Mouse (Mus musculus): ENCODE data around the gene Myadml2. TPM values are rescaled to one million over a fixed set of nuclear protein-coding genes. Genes with fewer than 3 reads are reported as not detected.

Gene Myadml2
- polyA plus RNA-seq, 1 experiment: 5.6 TPM

GRCm38 (mm10) chr11:120662759-120663158, 14.8 kb upstream of the Myadml2 start:
- no peak for DNase-seq (ENCODE audit: extremely low spot score in 1 of 2, low spot score in 1 of 2)

DNA sequence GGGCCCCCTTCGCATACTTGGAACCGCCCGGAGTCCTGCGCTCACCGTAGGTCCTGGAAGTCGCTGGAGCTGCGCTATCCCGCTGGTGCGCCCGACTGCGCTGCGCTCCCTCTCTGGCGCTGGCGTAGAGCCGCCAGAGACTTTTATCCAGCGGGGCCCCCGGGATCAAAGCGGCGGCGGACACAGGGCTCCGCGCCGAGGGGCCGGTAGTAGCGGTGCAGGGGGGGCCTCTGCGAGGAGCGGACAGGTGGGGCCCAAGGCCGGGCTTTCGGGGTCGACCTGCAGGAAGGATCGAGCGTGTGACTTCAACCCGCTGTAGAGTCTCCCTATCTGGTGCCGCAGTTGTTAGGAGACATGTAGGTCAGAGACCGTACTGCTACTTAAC, 13.1 kb upstream of the Myadml2 start, which contains the start of gene Notum:
Gene Notum (minus strand): TSS at position 100 of the 385 bp plus-strand sequence.
- DNase-seq (ENCODE audit: extremely low spot score in 1 of 2, low spot score in 1 of 2): no peak

DNA sequence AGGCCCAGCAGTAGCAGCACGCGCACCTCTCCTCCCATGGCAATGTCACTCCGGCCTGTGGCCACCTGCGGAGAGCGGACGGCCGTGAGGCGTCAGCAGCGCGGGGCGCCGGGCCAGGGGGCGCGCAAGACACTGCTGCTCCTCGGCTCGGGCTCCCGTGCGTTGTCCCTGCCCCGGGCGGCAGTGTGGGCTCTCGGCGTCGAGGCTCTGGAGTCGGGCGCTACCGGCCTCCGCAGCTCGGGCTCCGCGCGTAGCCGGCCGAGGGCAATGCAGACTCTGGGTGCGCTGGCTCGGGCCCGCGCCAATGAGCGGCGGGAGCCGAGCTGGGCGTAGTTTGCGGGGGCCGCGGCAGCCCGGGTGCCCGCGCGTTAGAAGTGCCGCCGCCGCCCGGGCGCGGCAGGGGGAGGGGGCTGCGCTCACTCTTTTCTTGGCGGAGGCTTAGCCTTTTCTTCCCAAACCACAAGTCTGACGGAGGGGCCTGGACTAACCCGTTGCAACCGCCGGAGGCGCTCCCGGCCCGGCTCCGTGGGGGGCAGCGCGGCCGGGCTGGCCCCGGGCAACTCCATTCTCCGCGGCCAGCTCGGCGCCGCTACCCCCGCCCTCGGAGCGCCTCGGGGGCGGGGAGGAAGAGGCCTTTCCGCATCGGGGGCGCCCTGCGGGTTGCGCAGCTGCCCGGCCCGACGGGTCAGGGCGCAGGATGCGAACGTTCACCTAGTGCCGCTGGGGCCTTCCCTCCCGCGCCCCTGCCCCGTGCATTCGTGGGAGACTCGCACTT, 12.5 kb upstream of the Myadml2 start:
- DNase-seq (ENCODE audit: extremely low spot score in 1 of 2, low spot score in 1 of 2): no peak

GRCm38 (mm10) chr11:120659509-120660300, 11.7 kb upstream of the Myadml2 start:
- no peak for DNase-seq (ENCODE audit: extremely low spot score in 1 of 2, low spot score in 1 of 2)

DNA sequence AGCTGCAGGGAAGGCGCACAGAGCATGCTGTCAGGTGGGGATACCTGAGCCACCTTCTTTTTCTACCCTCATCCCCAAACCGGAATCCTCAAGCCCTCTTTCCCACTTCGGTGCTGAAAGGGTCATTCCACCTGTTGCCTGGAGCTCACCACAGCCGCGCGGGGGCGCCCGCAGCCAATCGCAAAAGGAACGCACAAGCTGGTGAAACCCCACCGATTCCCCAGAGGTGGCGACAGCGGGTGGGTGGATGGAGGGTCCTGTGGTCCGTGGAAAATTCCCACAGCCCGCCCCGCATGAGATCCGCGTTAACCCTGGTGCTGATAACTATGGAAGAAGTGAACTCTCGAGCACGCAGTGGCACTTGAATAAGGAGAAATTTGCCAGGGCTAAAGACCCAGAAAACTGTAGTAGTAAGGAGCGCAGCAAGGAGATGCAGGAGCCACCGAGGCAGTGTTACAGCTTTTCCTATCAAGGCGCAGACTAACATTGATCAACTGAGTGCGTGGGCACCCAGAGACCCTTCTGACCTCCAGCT, 11.0 kb upstream of the Myadml2 start:
- DNase-seq (ENCODE audit: extremely low spot score in 1 of 2, low spot score in 1 of 2): peak; percentile 33 to 79

DNA sequence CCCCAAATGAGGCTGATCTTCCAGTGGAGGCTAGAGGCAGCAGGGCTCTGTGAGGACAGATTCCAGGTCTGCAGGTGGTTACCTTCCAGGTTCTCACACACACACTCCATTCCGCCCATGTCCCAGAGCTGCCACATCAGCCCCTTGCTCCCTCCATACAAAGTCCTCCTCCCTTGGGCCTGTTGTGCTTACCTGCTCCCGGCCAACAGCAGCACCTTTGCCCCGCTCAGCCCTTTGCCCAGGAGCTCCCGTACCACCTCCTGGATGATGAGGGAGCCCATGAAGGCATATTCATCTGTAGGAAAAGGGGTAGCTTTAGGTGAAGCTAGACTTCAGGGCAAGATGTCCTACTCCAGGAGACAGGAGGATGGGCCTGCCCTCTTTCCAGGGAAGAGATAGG, 9.3 kb upstream of the Myadml2 start:
- DNase-seq (ENCODE audit: extremely low spot score in 1 of 2, low spot score in 1 of 2): no peak

GRCm38 (mm10) chr11:120654741-120655140, 6.8 kb upstream of the Myadml2 start:
- no peak for DNase-seq (ENCODE audit: extremely low spot score in 1 of 2, low spot score in 1 of 2)

DNA sequence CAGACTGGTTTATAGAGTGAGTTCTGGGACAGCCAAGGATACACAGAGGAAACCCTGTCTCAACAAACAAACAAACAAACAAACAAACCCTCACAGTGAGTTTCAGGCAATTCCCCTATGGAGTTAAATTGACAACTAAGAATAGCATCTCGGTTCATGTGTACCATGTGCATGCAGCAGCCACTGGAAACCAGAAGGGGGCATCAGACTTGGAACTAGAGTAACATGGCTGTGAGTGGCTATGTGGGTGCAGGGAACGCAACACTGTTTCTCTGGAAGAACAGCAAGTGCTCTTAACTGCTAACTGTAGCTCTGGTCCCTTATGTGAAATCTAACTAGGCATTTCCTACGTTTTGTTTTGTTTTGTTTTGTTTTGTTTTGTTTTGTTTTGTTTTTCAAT, 3.9 kb upstream of the Myadml2 start:
- DNase-seq (ENCODE audit: extremely low spot score in 1 of 2, low spot score in 1 of 2): no peak

DNA sequence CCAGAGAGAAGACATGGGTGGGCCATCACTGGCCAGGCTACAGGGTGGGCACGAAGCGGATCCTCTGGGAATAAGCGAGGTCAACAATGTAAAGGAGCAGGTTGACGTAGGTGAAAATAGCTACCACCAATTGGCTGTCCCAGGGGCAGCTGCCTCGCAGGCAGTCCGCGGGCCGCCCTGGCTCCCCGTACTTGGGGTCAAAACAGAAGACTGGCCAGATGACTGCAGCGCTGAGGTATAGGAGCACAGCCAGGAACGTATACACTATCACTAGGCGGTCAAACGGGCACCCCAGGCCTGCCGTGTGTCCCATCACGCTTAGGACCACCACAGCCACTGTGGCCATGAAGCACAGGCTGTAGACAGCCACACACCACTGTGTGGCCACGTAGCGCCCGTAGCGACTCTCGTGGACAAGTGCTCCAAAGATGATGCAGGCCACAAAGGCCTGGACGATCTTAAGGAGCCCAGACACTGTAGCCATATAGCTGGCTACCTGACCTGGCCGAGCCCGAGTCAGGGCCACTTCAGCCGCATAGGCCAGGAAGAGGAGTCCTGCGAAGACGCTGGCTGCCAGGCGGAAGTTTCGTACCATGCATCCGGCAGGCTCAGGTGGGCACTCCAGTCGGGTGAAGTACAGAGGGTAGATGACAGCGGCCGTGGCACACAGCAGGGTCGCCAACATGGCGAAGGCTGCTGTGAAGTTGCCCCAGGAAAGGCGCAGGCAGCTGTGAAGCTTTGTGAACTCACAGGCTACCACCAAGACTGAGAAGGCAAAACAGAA, 719 bp downstream of the Myadml2 start:
- DNase-seq (ENCODE audit: extremely low spot score in 1 of 2, low spot score in 1 of 2): no peak

DNA sequence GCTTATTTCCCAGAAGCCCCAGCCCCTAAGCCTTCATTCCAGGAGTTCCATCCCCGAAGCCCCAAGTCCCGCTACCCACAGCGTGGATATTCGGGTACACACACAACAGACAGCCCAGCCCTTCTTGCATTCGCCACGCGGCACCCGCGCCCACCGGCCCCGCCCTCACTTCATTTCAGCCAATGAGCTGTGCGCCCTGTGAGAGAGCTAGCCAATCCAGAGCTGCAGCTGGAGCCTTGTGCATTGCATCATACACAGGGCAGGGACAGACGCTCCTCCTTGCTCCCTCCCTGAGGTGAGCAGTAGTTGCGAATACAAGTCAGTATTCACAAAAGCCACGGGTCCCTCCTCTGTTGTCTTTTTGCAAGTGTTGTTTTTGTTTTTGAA, 4.4 kb downstream of the Myadml2 start, which contains the start of gene Pycr1:
Gene Pycr1 (minus strand): TSS at position 169 of the 387 bp plus-strand sequence.
- DNase-seq (ENCODE audit: extremely low spot score in 1 of 2, low spot score in 1 of 2): peak; percentile 89 to 96

DNA sequence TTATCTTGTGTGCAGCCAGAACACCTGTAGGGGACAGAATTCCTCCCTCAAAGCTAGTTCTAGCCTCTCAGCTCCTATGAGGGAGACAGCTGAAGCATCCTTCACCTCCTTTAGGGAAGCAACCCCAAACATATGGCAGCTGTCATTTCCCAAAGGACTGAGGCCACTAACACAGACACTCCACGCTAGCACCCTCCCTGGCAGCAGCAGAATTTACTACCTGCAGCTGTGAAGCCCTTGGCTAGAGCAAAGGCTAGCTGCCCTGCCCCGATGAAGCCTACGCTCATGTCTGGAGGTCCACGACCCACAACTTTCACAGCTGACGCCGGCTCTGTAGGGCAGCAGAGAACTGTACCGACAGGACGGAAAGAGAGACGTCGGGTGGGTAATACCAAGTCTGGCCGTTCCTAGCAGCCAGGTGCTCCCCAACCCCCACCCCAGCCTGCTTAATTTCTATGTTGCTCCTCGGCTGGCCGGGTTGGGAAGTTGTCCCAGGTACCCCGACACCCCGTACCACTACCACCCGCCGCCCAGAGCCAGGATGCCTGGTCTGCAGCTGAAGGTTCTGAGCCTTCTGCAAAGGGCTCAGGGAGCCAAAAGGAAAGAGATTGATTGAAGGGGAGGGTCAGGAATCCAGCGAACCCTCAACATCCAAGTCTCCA, 4.9 kb downstream of the Myadml2 start:
- no peak for DNase-seq (ENCODE audit: extremely low spot score in 1 of 2, low spot score in 1 of 2)

- DNase-seq (ENCODE audit: extremely low spot score in 1 of 2, low spot score in 1 of 2): no peak
Measured at GRCm38 (mm10) chr11:120641869-120642268, 6.1 kb downstream of the Myadml2 start.

GRCm38 (mm10) chr11:120641255-120641654, 6.7 kb downstream of the Myadml2 start:
- no peak for DNase-seq (ENCODE audit: extremely low spot score in 1 of 2, low spot score in 1 of 2)

GRCm38 (mm10) chr11:120634810-120635209, 13.1 kb downstream of the Myadml2 start:
- no peak for DNase-seq (ENCODE audit: extremely low spot score in 1 of 2, low spot score in 1 of 2)

- peak; percentile 85 to 94 for DNase-seq (ENCODE audit: extremely low spot score in 1 of 2, low spot score in 1 of 2)
Measured at GRCm38 (mm10) chr11:120633520-120634343, 14.2 kb downstream of the Myadml2 start, which contains the start of gene Mafg. Mafg (minus strand) TSS chr11:120633600.

- peak in 1 of 2 experiments; percentile 58 for DNase-seq (ENCODE audit: extremely low spot score in 1 of 2, low spot score in 1 of 2)
Measured at GRCm38 (mm10) chr11:120632559-120633519, 15.1 kb downstream of the Myadml2 start.

- DNase-seq (ENCODE audit: extremely low spot score in 1 of 2, low spot score in 1 of 2): no peak
Measured at GRCm38 (mm10) chr11:120631726-120632448, 16.1 kb downstream of the Myadml2 start.

All from frontal cortex, adult 2 months (tissue).